Mouse (Mus musculus): ENCODE results near the gene Atp2a1. TPM values are rescaled to one million over a fixed set of nuclear protein-coding genes. Genes with fewer than 3 reads are reported as not detected.

The Atp2a1 gene
- total and polyA plus RNA-seq, 3 experiments: 0.38 to 0.74 TPM; not detected in 1

GRCm38 (mm10) chr7:126428631-126429502, 34.0 kb downstream of the Atp2a1 start, which contains the start of gene Rabep2 (continued):
- TF ChIP-seq EP300 (IDR thresholded peaks at IDR 0.05; ENCODE audit: low read length): no peak
- TF ChIP-seq TCF12 (IDR thresholded peaks at IDR 0.05; ENCODE audit: low read depth, low read length): peak; percentile 58; the same call in 1 of the 2 replicates
- TF ChIP-seq NELFE (IDR thresholded peaks at IDR 0.05; ENCODE audit: low read depth, low read length): no peak; the same call in none of the 2 replicates
- TF ChIP-seq UBTF (IDR thresholded peaks at IDR 0.05; ENCODE audit: low read depth, low read length): no peak; the same call in 1 of the 2 replicates
- TF ChIP-seq MAZ (IDR thresholded peaks at IDR 0.05; ENCODE audit: low read depth, low read length): peak; percentile 83; the same call in 1 of the 2 replicates
- TF ChIP-seq SIN3A (IDR thresholded peaks at IDR 0.05; ENCODE audit: low read length): peak; percentile 88
- TF ChIP-seq PAX5 (IDR thresholded peaks at IDR 0.05; ENCODE audit: low read length): no peak
- TF ChIP-seq MAX (IDR thresholded peaks at IDR 0.05; ENCODE audit: low read length): peak; percentile 69; the same call in 1 of the 2 replicates

GRCm38 (mm10) chr7:126428154-126428553, 34.8 kb downstream of the Atp2a1 start:
- in situ Hi-C loops (cut with MboI; ENCODE audit: low pct_ligation_motif_present, low pct_unique_long_range_greater_than_20kb, low sequenced_read_pairs) (no loop called here), dilution Hi-C loops (cut with MboI; ENCODE audit: extremely low pct_ligation_motif_present, extremely low pct_unique_long_range_greater_than_20kb, low sequenced_read_pairs) (no loop called here)
- H3K27me3 ChIP-seq (replicated peaks): no peaks in the 10 kb centered on the region
- TF ChIP-seq UBTF (IDR thresholded peaks at IDR 0.05; ENCODE audit: low read depth, low read length): no peak
- TF ChIP-seq ELF1 (IDR thresholded peaks at IDR 0.05; ENCODE audit: low read depth, low read length): no peak
- no peak for TF ChIP-seq MXI1 (IDR thresholded peaks at IDR 0.05; ENCODE audit: low read depth, low read length)
- TF ChIP-seq ZKSCAN1 (IDR thresholded peaks at IDR 0.05; ENCODE audit: borderline replicate concordance, low read depth, low read length): no peak
- TF ChIP-seq PAX5 (IDR thresholded peaks at IDR 0.05; ENCODE audit: low read length): no peak
- no peak for TF ChIP-seq MYC (IDR thresholded peaks at IDR 0.05; ENCODE audit: low read depth, low read length)
- TF ChIP-seq ZNF384 (IDR thresholded peaks at IDR 0.05; ENCODE audit: low read depth, low read length): no peak
- no peak for TF ChIP-seq MEF2A (IDR thresholded peaks at IDR 0.05; ENCODE audit: borderline replicate concordance, low read depth, low read length)
- H3K4me1 ChIP-seq (ENCODE audit: control insufficient read depth in 1 of 2, insufficient read depth in 2 of 2): peaks cover 13 to 58% of the 10 kb centered on the region in 2 experiments
- peaks cover 28 to 48% of the 10 kb centered on the region in 2 experiments for H3K36me3 ChIP-seq (replicated peaks in 1 of 2; ENCODE audit: control insufficient read depth in 1 of 2, insufficient read depth in 1 of 2, low read length in 1 of 2)
- H3K79me2 ChIP-seq (replicated peaks; ENCODE audit: control insufficient read depth, extremely low read depth, insufficient read depth, poor library complexity, severe bottlenecking): peaks cover 11% of the 10 kb centered on the region; the same call in 1 of the 2 replicates
- peak overlapping the region; percentile 85 for H3K9ac ChIP-seq (ENCODE audit: insufficient read depth, low read depth)
- peak overlapping the region; percentile 37 for H3K4me2 ChIP-seq (ENCODE audit: insufficient read depth, low read depth, poor library complexity, severe bottlenecking)
- peak overlapping the region; percentile 60; the same call in 1 of the 2 replicates for H3K27ac ChIP-seq (ENCODE audit: insufficient read depth, low read depth)
- DNase-seq (ENCODE audit: extremely low read depth): no peak
- peaks cover 7% of the 10 kb centered on the region for H3K9me3 ChIP-seq (replicated peaks; ENCODE audit: low read length)
- peak overlapping the region; percentile 56 to 75 (median 71) for H3K4me3 ChIP-seq (replicated peaks in 1 of 3; ENCODE audit: low read depth in 2 of 3, low read length in 2 of 3, poor library complexity in 1 of 3)

GRCm38 (mm10) chr7:126427323-126427860, 35.5 kb downstream of the Atp2a1 start:
- Histone ChIP-seq H3K4me2 (ENCODE audit: insufficient read depth, low read depth, poor library complexity, severe bottlenecking) (no peak overlapping the region), H3K27ac (ENCODE audit: insufficient read depth, low read depth) (no peak overlapping the region), H3K79me2 (replicated peaks; ENCODE audit: control insufficient read depth, extremely low read depth, insufficient read depth, poor library complexity, severe bottlenecking) (peaks cover 11% of the 10 kb centered on the region; the same call in 1 of the 2 replicates), H3K9ac (ENCODE audit: insufficient read depth, low read depth) (no peak overlapping the region), H3K9me3 (replicated peaks; ENCODE audit: low read length) (peaks cover 9% of the 10 kb centered on the region), H3K27me3 (replicated peaks) (no peaks in the 10 kb centered on the region), H3K36me3 (replicated peaks in 1 of 2; ENCODE audit: control insufficient read depth in 1 of 2, insufficient read depth in 1 of 2, low read length in 1 of 2) (peaks cover 23 to 42% of the 10 kb centered on the region in 2 experiments), H3K4me1 (ENCODE audit: control insufficient read depth in 1 of 2, insufficient read depth in 2 of 2) (peaks cover 13 to 53% of the 10 kb centered on the region in 2 experiments), H3K4me3 (replicated peaks in 1 of 3; ENCODE audit: low read depth in 2 of 3, low read length in 2 of 3, poor library complexity in 1 of 3) (no peak overlapping the region)
- no peak for TF ChIP-seq CHD2 (IDR thresholded peaks at IDR 0.05; ENCODE audit: low read length)
- no peak for TF ChIP-seq HCFC1 (IDR thresholded peaks at IDR 0.05; ENCODE audit: low read depth, low read length)
- no peak for TF ChIP-seq NRF1 (IDR thresholded peaks at IDR 0.05; ENCODE audit: low read depth, low read length)
- no peak for TF ChIP-seq ELF1 (IDR thresholded peaks at IDR 0.05; ENCODE audit: low read depth, low read length)
- TF ChIP-seq ZMIZ1 (IDR thresholded peaks at IDR 0.05; ENCODE audit: low read depth, low read length): no peak
- TF ChIP-seq MAZ (IDR thresholded peaks at IDR 0.05; ENCODE audit: low read depth, low read length): no peak
- TF ChIP-seq MEF2A (IDR thresholded peaks at IDR 0.05; ENCODE audit: borderline replicate concordance, low read depth, low read length): no peak
- TF ChIP-seq CTCF (conservative IDR thresholded peaks at IDR 0.05 in 1 of 2, IDR thresholded peaks at IDR 0.05 in 1 of 2; ENCODE audit: low read depth in 2 of 2, low read length in 2 of 2): no peak
- no peak for TF ChIP-seq NELFE (IDR thresholded peaks at IDR 0.05; ENCODE audit: low read depth, low read length)
- TF ChIP-seq MYC (IDR thresholded peaks at IDR 0.05; ENCODE audit: low read depth, low read length): no peak
- TF ChIP-seq CHD1 (IDR thresholded peaks at IDR 0.05; ENCODE audit: low read depth, low read length): no peak
- no peak for TF ChIP-seq TCF12 (IDR thresholded peaks at IDR 0.05; ENCODE audit: low read depth, low read length)
- no peak for TF ChIP-seq ZKSCAN1 (IDR thresholded peaks at IDR 0.05; ENCODE audit: borderline replicate concordance, low read depth, low read length)
- TF ChIP-seq E2F4 (IDR thresholded peaks at IDR 0.05; ENCODE audit: insufficient replicate concordance, low read depth, low read length): no peak
- TF ChIP-seq BHLHE40 (IDR thresholded peaks at IDR 0.05; ENCODE audit: low read depth, low read length): no peak
- no peak for TF ChIP-seq SIN3A (IDR thresholded peaks at IDR 0.05; ENCODE audit: low read length)
- TF ChIP-seq RCOR1 (conservative IDR thresholded peaks at IDR 0.05; ENCODE audit: low read depth, low read length): no peak
- TF ChIP-seq EP300 (IDR thresholded peaks at IDR 0.05; ENCODE audit: low read length): no peak
- TF ChIP-seq USF2 (conservative IDR thresholded peaks at IDR 0.05; ENCODE audit: low read depth, low read length): no peak
- TF ChIP-seq ETS1 (conservative IDR thresholded peaks at IDR 0.05; ENCODE audit: low read depth, low read length): no peak
- DNase-seq (ENCODE audit: extremely low read depth): no peak
- dilution Hi-C loops (cut with MboI; ENCODE audit: extremely low pct_ligation_motif_present, extremely low pct_unique_long_range_greater_than_20kb, low sequenced_read_pairs): no loop called here
- in situ Hi-C loops (cut with MboI; ENCODE audit: low pct_ligation_motif_present, low pct_unique_long_range_greater_than_20kb, low sequenced_read_pairs): no loop called here

All from CH12.LX (cell line).